Mouse (Mus musculus) C2C12 (cell line): Measurements from ENCODE around the gene Lrch3.

Experiments
- CEBPB ChIP-seq: IDR thresholded peaks from one replicate; pipeline ENCODE4 v1.6.1; 2011; ENCODE audit warnings: low read depth, mild to moderate bottlenecking, control low read depth, moderate library complexity
- CTCF ChIP-seq: IDR thresholded peaks from one replicate; pipeline ENCODE4 v1.5.1; 2011; ENCODE audit not compliant: control insufficient read depth, insufficient read depth, insufficient read length
- MAX ChIP-seq: IDR thresholded peaks from one replicate; pipeline ENCODE4 v1.6.1; 2011; ENCODE audit warnings: mild to moderate bottlenecking, control low read depth
- MYOD1 ChIP-seq: IDR thresholded peaks from one replicate; pipeline ENCODE4 v1.6.1; 2011; ENCODE audit warnings: low read depth; ENCODE audit not compliant: control insufficient read depth, insufficient read length
- MYOG ChIP-seq: IDR thresholded peaks from one replicate; pipeline ENCODE4 v1.6.1; 2011; ENCODE audit not compliant: control insufficient read depth, insufficient read length; ENCODE audit errors: extremely low read depth
- USF1 ChIP-seq: IDR thresholded peaks from one replicate; pipeline ENCODE4 v1.6.1; 2011; ENCODE audit warnings: low read depth, mild to moderate bottlenecking, control low read depth, moderate library complexity

- no peak for TF ChIP-seq MYOG
- no peak for TF ChIP-seq MAX
- no peak for TF ChIP-seq USF1
- no peak for TF ChIP-seq CTCF
- TF ChIP-seq MYOD1 = no peak
- no peak for TF ChIP-seq CEBPB
Measured at GRCm38 (mm10) chr16:32901360-32902050, 12.4 kb upstream of the Lrch3 start.
